Mouse (Mus musculus): Measurements from ENCODE around the gene Acsl3. TPM values are rescaled to one million over a fixed set of nuclear protein-coding genes. Genes with fewer than 3 reads are reported as not detected.
A peak's percentile ranks its signal among the peaks of the same experiment; 100 is the strongest.

Acsl3 gene
- polyA plus RNA-seq, 1 experiment, result 19.8 TPM

DNA sequence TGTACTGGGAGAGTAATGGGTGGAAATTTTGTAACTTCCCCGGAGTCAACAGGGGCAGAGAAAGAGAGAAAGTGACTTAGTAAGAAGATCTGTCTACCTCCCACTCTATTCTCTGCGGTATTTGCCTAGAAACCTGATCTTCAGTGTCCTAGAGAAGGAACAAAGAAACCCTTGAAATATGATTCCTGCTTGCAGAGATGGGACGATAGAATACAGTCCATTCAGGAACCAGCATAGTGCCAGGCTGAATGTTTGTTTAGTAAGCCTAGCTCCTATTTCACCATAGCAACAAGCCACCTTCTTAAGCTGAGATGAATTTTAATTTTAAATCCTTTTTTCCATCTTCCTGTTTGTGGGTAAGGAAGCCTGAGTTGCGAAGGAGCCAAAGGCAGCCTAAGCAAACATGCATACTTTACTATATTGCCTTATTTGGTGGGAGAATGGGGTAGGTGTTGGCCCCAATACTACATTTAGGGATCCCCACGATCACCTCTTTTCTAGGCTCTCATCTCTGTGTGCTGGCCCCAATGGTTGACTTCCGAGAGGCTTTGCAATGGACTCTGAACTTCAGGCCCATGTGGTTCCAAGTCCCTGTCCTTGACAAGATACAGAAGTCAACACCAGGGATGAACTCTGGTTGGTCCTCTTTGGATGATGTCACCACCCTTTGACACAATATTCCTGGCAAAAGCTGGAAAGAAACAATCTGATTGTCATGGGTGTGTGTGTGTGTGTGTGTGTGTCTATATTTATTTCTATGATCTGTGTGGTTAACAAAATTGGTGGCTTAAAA lies 8.2 kb upstream of the Acsl3 start:
- Histone ChIP-seq H3K4me3 (ENCODE audit: insufficient read depth, poor library complexity, severe bottlenecking) (no peak overlapping the region), H3K79me3 (ENCODE audit: low read depth) (no peaks in the 10 kb centered on the region), H3K79me2 (ENCODE audit: control insufficient read depth, insufficient read depth) (no peaks in the 10 kb centered on the region), H3ac (ENCODE audit: control insufficient read depth, insufficient read length, low read depth) (no peak overlapping the region), H3K27me3 (ENCODE audit: control insufficient read depth, insufficient read depth, insufficient read length) (no peaks in the 10 kb centered on the region), H3K36me3 (ENCODE audit: control insufficient read depth, insufficient read depth) (no peaks in the 10 kb centered on the region)
- TF ChIP-seq CEBPB (IDR thresholded peaks at IDR 0.05; ENCODE audit: low read depth) (peak; percentile 30), USF1 (IDR thresholded peaks at IDR 0.05; ENCODE audit: low read depth) (no peak), MAX (IDR thresholded peaks at IDR 0.05) (peak; percentile 43)

DNA sequence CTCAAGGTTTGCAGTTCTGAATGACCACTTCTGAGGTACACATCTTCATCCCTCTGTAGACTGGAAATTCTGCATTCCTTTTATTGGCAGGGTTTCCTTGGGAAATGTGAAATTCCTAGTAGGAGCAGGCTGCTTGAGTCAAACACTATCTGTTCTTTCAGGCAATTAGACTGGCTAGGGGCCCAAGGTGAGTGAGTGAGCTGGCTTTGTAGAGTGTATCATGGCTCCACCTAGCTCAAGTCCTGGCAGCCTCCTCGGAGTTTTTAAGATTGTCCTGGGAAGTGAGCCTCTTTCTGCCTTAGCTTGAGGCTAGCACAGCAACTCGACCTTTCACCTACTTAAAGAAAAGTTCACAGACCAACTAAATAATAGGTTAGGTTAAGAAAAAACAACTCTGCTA lies 1.2 kb upstream of the Acsl3 start:
- Histone ChIP-seq H3K79me3 (ENCODE audit: low read depth) (peaks cover 33% of the 10 kb centered on the region), H3K4me3 (ENCODE audit: insufficient read depth, poor library complexity, severe bottlenecking) (no peak overlapping the region), H3K79me2 (ENCODE audit: control insufficient read depth, insufficient read depth) (peaks cover 37% of the 10 kb centered on the region), H3K27me3 (ENCODE audit: control insufficient read depth, insufficient read depth, insufficient read length) (no peaks in the 10 kb centered on the region), H3ac (ENCODE audit: control insufficient read depth, insufficient read length, low read depth) (no peak overlapping the region), H3K36me3 (ENCODE audit: control insufficient read depth, insufficient read depth) (no peaks in the 10 kb centered on the region)
- TF ChIP-seq USF1 (IDR thresholded peaks at IDR 0.05; ENCODE audit: low read depth) (no peak), FOSL1 (IDR thresholded peaks at IDR 0.05; ENCODE audit: insufficient read depth, low read length, poor library complexity, severe bottlenecking) (no peak), MYOG (IDR thresholded peaks at IDR 0.05; ENCODE audit: control insufficient read depth, extremely low read depth, insufficient read length) (no peak), CEBPB (IDR thresholded peaks at IDR 0.05; ENCODE audit: low read depth) (no peak), MYOD1 (IDR thresholded peaks at IDR 0.05; ENCODE audit: control insufficient read depth, insufficient read length, low read depth) (no peak), CTCF (IDR thresholded peaks at IDR 0.05; ENCODE audit: control insufficient read depth, insufficient read depth, insufficient read length) (no peak), MAX (IDR thresholded peaks at IDR 0.05) (no peak)

DNA sequence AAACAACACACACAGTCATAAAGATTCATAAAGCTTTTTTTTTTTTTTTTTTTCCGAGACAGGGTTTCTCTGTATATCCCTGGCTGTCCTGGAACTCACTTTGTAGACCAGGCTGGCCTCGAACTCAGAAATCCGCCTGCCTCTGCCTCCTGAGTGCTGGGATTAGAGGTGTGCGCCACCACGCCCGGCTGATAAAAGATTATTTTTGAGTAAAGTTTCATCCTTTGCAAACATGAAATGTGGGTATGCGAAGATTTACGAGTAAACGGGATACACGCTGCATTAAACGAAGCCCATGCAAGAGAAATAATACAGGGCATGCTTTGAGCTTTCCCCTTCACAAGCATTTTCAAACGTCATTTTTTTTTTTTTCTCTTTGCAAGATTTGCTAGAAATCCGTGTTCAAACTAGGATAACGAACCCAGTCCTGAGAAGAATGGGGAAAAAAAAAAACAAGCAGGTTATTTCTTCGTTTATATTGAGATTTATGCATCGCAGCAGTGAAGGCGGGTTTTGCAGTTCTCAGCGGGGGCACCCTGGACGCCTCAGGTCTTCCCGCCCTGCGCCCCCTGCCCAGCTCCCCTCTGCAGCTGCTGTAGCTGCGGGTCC lies 500 bp upstream of the Acsl3 start:
- peaks cover 38% of the 10 kb centered on the region for H3K79me3 ChIP-seq (ENCODE audit: low read depth)
- H3ac ChIP-seq (ENCODE audit: control insufficient read depth, insufficient read length, low read depth), result no peak overlapping the region
- TF ChIP-seq CEBPB (IDR thresholded peaks at IDR 0.05; ENCODE audit: low read depth) (no peak), USF1 (IDR thresholded peaks at IDR 0.05; ENCODE audit: low read depth) (no peak), MAX (IDR thresholded peaks at IDR 0.05) (no peak), FOSL1 (IDR thresholded peaks at IDR 0.05; ENCODE audit: insufficient read depth, low read length, poor library complexity, severe bottlenecking) (no peak)

DNA sequence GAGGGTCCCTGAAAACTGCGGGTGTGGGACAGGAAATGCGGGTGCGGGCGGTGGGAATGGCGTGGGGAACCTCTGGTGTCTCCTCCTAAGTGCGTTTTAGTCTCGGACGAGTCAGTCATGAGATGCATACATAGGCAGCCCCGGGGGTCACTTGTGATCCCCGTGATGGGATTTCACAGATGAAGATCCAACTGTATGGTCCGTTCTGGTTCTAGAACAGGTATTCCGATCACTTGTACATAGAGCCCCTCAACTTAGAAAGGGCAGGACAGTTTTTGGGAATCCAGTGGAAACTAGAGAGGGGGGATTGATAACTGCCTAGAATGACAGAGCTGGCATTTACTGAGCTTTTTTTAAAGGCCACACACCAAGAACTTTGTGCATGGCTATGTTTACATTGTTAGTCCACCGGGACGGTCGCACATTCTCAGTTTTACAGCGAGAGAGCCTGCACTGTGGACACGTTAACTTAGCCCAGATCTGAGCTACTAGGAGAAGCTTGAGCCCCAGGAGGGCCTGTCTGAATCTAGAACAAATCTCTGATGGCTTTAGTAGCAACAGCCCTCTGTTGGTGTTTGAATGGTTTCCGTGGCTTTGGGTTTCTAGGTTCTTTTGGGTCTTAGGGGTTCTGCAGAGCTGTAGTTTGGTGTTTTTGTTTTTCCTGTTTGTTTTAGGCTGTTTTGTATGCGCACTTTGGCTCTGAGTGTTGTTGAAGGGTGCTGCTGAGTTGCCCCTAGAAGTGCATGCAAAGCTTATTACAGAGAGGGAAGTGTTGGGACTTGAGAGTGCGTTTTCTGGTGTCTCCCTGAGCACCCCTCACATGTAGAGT lies 1.0 kb downstream of the Acsl3 start:
- peaks cover 2% of the 10 kb centered on the region for H3K36me3 ChIP-seq (ENCODE audit: control insufficient read depth, insufficient read depth)
- H3K79me2 ChIP-seq (ENCODE audit: control insufficient read depth, insufficient read depth), result peaks cover 59% of the 10 kb centered on the region
- H3ac ChIP-seq (ENCODE audit: control insufficient read depth, insufficient read length, low read depth), result peak overlapping the region; percentile 90
- no peaks in the 10 kb centered on the region for H3K27me3 ChIP-seq (ENCODE audit: control insufficient read depth, insufficient read depth, insufficient read length)
- TF ChIP-seq CEBPB (IDR thresholded peaks at IDR 0.05; ENCODE audit: low read depth) (no peak), MYOD1 (IDR thresholded peaks at IDR 0.05; ENCODE audit: control insufficient read depth, insufficient read length, low read depth) (no peak), FOSL1 (IDR thresholded peaks at IDR 0.05; ENCODE audit: insufficient read depth, low read length, poor library complexity, severe bottlenecking) (no peak), CTCF (IDR thresholded peaks at IDR 0.05; ENCODE audit: control insufficient read depth, insufficient read depth, insufficient read length) (no peak), MAX (IDR thresholded peaks at IDR 0.05) (no peak), USF1 (IDR thresholded peaks at IDR 0.05; ENCODE audit: low read depth) (no peak), MYOG (IDR thresholded peaks at IDR 0.05; ENCODE audit: control insufficient read depth, extremely low read depth, insufficient read length) (no peak)
- H3K79me3 ChIP-seq (ENCODE audit: low read depth), result peaks cover 52% of the 10 kb centered on the region
- peak overlapping the region; percentile 93 for H3K4me3 ChIP-seq (ENCODE audit: insufficient read depth, poor library complexity, severe bottlenecking)

More for the DNA sequence above, 500 bp upstream of the Acsl3 start:
- Histone ChIP-seq H3K79me2 (ENCODE audit: control insufficient read depth, insufficient read depth) (peaks cover 44% of the 10 kb centered on the region), H3K36me3 (ENCODE audit: control insufficient read depth, insufficient read depth) (no peaks in the 10 kb centered on the region), H3K27me3 (ENCODE audit: control insufficient read depth, insufficient read depth, insufficient read length) (no peaks in the 10 kb centered on the region), H3K4me3 (ENCODE audit: insufficient read depth, poor library complexity, severe bottlenecking) (peak overlapping the region; percentile 0)

GRCm38 (mm10) chr1:78659270-78659823 lies 1.7 kb downstream of the Acsl3 start:
- Histone ChIP-seq H3K4me3 (ENCODE audit: insufficient read depth, poor library complexity, severe bottlenecking) (peak overlapping the region; percentile 93), H3K27me3 (ENCODE audit: control insufficient read depth, insufficient read depth, insufficient read length) (no peaks in the 10 kb centered on the region), H3ac (ENCODE audit: control insufficient read depth, insufficient read length, low read depth) (peak overlapping the region; percentile 3), H3K36me3 (ENCODE audit: control insufficient read depth, insufficient read depth) (peaks cover 9% of the 10 kb centered on the region), H3K79me3 (ENCODE audit: low read depth) (peaks cover 56% of the 10 kb centered on the region), H3K79me2 (ENCODE audit: control insufficient read depth, insufficient read depth) (peaks cover 66% of the 10 kb centered on the region)
- TF ChIP-seq MYOG (IDR thresholded peaks at IDR 0.05; ENCODE audit: control insufficient read depth, extremely low read depth, insufficient read length) (no peak), MAX (IDR thresholded peaks at IDR 0.05) (no peak), USF1 (IDR thresholded peaks at IDR 0.05; ENCODE audit: low read depth) (no peak), CTCF (IDR thresholded peaks at IDR 0.05; ENCODE audit: control insufficient read depth, insufficient read depth, insufficient read length) (no peak), CEBPB (IDR thresholded peaks at IDR 0.05; ENCODE audit: low read depth) (no peak)

All from C2C12 (cell line).